Mouse (Mus musculus): ENCODE measurements around the gene Shb.
A peak's percentile ranks its signal among the peaks of the same experiment; 100 is the strongest.

Shb gene

DNA sequence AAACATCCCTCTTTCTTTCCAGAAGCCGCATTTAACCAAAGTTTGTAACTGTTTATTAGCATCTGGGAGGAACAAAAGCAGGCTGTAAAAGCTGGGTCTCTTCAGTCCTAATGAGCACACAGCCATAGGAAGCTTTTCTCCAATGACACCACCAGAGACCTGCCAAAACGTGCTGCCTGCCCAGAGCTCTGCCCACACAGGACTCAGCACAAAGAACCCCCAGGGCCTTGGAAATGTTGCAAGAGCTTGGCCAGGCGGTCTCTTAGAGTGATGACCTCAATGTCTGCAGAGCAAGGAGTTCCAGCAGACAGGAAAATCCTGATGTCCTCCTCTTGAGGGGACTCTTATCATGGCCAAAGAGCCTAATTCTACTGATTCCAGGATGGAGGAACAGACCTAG, 28.5 kb downstream of the Shb start:
- no peak for DNase-seq

DNA sequence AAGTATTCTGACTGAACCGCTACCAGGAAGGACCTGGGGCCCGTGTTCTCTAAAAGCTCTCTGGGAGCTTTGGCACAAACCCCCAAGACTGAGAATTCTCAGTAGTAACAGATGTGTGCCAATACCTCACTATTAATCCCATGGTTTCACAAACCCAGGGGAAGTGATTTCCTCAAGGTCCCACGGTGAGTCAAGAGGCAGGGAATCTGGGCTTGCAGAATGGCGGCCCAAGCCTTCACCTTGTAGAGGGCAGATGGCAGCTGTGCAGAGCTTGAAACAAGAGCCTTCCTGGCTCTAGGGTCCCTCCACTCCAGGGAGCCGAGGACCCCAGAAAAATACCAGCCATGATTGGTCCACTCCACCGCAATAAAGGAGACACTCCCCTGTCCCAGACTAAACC, 28.9 kb downstream of the Shb start:
- no peak for DNase-seq

DNA sequence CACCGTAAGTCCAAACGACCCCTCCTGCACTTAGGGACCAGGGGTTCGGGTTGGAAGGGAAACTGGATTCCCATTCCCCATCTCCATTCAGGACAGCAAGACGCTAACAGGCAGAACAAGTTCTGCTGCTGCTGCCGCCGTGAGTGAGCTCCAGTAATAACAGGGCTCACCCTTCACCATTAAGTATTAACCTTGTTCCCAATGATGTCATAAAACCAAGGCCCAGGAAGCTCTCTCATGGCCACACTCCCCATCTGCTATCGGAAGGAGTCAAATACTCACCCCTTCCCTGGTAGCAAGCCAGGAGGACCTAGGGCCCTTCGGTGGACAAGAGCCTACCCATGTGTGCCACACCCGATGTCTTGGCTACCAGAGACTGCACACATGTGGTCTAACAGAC, 30.3 kb downstream of the Shb start:
- DNase-seq, result peak in 1 of 2 experiments; percentile 61

DNA sequence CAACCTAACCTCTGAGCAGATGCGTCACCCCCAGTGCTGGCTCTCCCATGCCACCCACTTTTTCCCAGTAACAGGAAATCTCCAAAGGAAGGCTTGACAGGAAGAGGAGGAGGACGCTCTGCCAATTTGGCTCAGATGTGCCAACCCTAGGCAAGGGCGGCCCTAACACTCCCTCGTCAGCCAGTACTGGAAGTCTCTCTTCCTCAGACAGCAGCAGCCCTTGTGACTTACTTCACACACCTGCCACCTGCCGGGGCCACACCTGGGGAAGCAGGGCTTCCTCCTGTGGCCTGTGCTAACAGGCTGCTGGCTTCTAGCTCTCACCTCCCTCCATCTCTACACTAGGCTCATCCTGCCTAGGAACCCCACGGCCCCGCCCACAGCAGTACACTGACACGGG, 31.9 kb downstream of the Shb start:
- DNase-seq, result peak in 1 of 2 experiments; percentile 43

DNA sequence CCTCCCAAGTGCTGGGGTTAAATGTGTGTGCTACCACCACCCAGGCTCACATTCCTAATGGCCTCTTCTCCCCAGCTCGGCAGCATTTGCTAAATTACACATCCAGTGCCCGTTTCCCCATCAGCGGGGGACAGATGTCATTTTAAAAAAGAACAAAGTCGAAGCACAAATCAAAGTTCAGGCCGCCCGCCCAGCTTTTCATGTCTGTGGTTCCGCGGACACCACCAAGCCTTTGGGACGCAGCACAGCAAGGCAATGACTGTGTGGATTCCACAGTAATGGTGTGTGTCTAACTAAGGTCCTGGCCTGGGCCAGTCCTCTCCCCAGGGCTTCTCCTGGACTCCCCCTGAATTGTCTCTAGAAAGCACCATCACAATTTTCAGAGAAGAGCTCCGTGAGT, 32.7 kb downstream of the Shb start:
- peak in 1 of 2 experiments; percentile 55 for DNase-seq

DNA sequence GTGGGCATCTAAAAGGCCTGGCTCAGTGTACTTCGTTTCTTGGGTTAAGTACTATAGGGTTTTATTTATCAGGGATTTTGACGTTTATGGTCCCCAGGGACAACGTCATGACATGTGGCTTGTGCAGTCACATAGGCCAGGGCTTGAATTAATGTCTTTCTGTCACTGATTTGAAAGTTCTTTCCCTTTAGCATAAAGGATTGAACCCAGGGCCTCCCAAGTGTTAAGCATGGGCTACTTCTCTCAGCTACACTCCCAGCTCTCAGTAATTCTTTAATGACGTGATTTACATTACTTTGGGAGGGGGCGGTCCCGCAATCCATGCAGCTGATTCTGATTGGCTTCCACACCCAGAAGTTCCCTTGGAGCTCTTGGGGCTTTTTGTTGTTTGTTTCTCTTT, 33.2 kb downstream of the Shb start:
- DNase-seq, result peak; percentile 48 to 67

DNA sequence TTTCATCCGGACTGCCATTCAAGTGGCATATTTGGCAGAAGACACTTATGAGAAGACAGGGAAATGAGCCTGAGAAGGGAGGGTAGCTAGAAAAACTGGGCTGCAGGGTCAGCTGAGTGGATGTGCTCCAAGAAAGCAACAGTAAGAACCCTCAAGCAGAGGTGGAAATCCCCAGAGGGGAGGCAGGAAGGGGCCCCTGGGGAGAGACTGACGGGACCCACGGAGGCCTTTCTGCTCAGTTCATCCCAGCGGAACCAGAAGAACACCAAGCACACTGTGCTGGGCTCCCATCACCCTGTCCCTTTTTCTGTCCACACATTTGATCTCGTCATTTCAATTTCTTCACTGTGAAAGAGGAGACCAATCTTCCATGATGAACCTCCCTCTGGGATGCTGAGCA, 33.9 kb downstream of the Shb start:
- DNase-seq, result no peak

DNA sequence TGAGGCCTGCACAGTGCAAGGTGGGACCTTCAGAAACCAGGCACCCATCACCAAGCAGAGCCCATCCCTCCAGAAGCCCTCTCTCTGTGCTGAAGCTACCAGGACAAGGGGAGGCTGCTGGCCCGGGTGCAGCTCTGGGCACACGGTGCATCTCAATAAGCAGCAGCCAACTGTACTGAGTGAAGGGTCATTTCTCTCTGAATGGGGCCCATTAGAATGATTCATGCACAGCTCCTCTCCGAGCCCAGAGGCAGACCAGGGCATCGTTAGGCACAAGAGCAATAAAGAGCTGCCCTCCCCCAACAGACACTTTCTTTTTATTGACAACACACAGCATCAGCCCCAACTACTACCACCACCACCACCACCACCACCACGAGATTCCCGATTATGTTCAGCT, 35.0 kb downstream of the Shb start:
- no peak for DNase-seq

DNA sequence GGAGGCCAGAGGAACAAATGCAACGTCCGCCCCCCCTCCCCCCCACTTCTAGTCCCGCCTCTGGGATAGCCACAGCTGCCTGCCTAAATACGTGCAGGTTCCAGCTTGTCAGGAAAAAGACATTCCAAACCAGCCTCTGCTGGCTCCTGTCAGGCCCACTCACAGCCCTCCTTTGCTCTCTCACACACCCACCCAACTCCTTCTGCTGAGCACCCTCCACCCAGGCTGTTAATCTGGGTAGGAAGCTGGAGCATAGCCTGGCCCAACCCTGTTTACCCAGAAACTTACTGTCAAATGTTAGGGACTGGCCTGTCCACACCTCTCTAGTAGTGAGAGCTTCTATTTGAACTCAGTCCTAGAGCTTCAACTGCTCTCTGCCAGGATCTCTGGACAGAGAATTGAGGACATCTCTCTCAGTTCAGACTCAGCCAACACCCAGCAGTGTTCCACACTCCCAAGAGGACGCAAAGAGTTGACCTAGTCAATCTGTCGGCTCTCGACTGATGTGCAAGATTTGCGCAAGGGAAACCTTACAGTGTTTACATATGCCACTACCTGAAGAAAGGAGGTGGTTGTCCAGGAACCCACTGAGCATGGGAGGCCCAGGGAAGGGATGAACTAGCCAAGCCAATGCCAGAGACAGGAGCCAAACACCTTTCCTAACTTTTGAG, 36.6 kb downstream of the Shb start:
- no peak for DNase-seq

DNA sequence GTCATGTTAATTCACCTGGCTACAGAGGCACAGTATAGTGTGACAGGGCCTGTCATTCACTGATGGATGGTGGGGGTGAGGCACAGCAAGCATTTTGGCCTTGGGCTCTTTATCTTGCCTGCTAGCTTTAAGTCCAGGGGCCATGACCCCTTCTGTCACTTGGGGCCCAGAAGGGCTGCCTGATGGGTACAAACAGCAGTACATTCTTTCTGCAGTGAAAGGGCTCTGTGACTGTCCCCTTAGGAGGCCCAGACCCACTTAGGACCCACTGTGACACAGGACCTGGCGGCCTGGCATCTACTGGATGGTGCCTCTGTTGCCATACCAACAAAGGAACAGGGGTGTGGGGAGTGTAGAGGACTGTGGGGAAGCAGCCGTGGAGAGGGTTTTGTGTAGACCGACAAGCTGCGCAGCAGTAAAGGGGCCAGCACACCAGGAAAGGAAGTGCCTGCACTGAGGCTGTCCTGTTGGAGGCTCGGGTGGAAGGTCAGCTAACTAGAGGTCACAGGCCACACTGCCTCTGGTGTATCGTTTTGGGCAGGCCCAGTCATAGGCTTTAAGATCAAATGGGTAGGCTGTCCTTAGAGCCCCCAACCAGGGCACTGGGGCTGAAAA, 38.4 kb downstream of the Shb start:
- DNase-seq, result no peak

DNA sequence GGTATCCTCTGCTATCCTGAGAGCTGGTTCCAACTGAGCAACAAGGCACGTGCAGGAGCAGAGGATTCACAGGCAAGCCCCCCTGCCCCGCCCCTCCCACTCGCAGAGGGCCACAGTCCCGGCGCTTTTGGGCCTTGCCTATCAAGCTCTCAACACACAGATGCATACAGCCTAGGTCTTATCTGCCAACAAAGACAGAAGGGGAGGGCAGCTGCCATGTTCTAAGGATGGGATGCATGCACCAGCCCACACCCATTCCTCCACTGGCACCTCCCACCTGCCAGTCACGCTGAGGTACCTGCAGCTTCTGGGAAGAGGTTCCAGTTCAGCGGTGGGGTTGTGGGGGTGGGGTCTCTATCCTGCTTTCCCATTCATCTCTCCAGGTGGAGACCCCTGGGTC, 39.2 kb downstream of the Shb start:
- no peak for DNase-seq

DNA sequence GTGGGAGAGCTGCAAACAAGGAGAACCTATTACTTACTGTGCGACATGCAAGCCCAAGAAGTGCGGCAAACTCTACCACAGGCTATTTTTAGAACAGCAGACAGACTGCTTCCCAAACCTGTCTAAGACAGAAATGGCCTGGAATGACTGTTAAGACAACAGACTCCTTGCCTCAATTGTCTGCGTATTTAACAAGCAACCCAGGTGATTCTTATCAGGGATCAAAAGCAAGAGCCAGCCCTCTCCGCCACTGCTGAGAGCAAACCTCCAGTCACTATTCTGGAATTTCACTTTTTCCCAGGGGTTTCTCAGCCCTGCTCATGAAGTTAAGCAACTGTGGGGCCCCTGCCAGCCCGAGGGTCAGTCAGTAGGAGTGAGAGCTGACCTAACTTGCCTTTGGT, 39.6 kb downstream of the Shb start:
- DNase-seq, result no peak

DNA sequence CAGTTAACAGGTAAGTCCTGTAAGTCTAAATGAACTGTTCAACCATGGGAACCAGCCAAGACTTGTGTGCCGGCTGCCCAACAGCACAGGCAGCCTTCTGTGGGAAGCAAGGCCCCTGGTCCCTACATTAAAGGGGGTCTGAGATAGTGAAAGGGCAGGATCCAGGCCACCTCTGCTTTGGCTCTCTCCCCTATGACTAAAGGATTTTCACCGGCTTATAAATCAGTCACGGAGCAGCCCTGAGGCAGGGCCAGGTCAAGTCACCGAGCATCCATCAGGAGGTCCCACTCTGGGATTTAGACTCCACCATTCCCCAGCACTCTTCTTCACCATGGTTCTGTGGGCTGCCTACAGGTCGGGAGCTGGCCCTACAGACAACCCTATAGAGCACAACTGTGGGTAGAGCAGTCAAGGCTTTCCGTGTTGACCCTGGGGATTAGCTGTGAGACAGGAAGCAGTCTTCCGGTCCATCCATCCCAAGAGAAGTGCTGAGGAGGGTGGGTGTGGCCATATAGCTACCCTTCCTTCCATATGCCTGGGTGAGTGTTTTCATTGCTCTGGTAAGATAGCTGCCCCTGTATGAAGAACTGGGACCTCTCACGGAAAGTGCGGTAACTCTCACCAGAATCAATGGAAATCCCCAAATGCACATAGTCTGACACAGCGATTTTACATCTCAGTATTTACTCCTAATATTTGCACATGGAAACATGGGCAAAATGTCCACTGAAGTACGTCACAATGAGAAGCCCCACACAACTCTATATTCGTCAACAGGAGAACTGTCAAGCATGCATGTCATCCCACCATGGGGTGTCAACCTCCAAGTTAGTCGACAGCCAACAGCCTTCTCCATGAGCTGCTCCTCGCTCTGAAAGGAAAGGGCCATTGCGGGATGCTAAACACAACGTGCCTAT, 40.3 kb downstream of the Shb start:
- DNase-seq, result no peak

DNA sequence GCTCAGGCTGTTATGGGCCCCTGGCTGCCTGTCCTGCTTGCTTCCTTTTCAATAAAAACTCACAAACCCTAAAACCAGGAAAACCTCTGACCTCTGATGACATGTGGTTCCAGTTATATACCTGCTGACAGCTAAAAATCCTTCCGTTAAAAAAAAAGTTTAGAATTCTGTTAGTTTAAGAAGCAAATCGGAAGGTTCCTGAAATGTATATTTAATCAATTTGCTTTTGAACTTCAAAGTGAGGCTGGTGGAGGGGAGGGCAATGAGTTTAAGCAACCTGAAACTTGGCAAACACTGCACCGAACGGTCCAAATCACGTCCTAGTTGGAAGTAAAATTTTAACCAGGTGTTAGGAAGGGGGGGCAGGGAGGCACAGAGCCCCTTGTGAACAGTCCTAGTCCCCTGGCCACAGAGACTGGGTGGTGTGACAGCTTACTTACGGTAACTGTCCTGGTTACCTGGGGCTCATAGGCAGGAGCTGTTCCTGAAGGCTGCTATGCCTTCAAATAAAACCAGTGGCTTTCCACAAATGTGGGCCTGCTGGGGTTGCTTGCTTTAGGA, 41.1 kb downstream of the Shb start:
- DNase-seq, result peak in 1 of 2 experiments; percentile 57

DNA sequence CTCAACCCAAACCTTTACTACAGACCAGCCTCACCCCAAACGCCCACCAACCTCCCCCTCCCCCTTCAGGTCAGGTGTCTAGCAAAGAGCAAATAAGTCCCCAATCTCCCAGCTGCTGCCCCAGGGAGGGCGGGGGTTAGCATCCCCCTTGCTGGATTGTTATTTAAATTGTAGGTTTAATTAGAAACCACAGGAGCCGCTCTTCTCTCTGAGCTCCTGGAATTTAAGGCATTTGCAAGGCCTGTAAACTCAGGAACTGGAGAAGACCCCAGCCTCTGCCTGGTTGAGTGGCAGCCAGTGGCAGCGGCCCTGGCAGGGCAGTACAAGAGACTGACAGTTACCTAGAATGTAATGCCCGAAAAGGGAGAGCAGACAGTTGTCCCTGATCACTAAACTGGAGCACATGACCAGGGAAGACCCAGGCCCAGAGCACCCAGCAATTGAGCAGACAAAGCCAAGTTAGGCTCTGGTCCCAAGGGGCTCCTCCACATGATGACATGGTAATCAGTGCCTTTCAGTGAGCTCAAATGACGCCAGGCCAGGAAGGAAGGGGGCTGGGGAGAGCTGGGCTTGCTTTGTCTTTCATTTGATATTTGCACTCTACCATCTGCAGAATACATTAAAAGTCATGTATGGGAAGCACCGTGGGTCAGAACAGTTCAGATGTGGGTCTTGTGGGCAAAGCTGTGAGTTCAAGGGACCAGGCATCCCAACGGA, 42.1 kb downstream of the Shb start:
- DNase-seq, result peak in 1 of 2 experiments; percentile 61

DNA sequence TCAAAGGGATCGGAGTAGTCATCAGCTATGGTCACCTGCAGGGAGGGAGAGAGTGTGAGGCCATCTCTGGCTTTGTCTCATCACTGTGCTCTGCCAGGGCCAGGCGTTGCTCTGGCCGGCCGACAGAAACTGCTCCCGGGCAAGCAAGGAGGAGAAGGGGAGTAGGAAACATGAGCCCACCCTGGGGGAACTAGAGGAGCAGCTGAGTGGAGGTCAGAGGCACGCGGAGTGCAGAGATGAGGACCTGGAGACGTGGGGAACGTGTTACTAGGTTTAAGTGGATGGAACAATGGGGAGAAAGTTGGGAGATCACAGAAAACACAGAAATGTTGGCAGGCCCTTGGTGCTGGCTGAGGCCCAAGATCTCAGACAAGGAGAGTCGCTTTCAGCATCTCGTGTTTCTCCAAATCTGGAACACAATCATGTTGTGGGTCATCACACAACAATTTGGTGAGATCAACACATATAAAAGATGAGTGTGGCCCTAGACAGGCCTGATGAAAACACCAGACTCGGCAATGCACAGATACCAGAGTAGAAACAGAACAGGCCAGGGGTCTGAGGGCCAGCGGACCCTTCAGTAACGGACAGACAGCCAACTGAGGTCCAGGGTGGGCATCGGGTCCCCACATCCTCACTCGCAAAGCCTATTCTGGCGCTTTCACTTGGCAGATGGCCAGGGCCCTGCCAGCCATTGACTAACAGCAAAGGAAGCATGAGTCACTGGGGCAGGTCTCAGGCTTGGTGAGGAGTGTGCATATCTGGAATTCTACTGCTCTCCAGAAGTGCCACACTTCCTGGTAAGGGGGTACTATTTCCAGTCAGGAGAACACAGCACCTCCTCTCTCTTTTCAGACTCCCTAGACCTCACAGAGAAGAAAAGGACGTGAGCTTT, 42.9 kb downstream of the Shb start:
- DNase-seq, result peak; percentile 83 to 91

DNA sequence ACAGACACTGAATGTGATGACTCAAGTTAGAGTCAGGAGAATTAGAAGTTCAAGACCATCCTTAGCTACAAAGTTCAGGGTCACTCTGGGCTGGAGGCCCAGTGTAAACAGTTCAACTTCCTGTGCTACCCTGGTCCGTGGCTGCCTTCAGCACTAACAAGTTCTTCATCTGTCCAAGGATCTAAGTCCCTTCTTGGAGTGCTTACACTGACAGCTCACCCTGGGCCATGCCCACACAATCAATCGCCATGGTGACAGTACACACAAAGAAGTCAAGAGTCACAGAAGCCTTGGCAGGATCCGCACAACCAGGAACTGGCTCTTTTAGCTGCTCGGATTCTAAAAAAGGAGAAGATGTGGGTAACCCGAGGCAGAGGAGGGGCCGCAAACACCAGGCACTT, 44.6 kb downstream of the Shb start:
- DNase-seq, result peak in 1 of 2 experiments; percentile 64

DNA sequence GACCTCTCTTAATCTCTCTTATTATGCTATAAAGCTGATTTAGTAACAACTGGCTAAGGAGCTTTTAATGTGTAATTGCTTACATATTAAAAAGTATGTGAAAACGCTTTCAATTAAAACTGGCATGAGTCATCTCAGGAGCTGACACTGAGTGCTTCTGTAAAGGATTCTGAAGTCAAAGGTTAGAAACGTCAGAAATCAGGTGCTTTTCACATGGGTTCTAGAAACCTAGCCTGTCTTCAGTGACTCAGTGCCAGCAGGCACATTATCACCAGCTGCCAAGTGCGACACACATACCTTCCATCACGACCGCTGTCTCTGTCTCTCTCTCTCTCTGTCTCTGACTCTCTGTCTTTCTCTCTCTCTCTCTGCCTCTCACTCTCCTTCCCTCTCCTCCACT, 47.2 kb downstream of the Shb start:
- no peak for DNase-seq

DNA sequence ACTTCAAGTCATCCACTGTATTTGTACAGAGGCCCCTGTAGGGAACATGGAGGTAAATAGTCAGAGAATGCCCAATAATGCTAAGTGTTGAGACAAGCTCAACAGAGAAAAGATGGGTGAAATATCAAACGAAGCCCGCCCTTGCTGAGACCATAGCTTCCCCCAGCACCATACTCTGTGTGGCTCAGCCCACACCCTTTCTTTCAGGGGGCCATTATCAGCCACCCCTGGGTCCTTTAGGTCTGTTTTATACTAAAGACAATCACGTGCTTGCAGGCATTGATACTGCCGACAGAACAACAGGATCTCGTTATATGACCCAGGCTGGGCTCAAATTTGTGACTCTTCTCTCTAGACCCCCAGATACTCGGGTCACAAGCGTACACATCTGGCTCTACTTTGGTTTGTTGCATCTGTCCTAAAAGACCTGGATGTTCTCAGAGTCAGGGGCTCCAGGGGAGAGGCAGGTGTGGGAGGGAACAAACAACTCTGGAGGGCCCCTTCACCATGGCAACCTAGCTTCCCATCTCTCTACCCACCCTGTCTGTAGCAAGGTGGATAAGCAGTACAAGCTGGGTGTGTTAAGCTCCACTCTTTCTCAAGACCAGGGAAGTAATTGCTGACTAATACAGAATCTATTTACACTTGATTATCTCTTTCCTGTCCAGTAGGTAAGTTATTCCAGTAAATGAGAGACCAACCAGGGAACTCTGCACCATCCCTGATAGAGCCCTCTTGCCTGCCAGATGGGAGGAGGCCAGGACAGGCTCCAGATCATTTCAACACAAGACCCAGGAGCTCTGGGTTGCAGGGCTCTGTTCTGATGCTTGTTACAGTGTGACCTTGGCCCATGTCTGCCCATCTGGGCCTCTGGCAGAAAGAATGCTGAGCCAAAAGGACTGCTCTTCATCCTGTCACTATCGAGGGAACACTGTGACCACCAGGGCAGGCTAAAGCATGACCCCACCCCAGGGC, 48.7 kb downstream of the Shb start:
- DNase-seq, result no peak

DNA sequence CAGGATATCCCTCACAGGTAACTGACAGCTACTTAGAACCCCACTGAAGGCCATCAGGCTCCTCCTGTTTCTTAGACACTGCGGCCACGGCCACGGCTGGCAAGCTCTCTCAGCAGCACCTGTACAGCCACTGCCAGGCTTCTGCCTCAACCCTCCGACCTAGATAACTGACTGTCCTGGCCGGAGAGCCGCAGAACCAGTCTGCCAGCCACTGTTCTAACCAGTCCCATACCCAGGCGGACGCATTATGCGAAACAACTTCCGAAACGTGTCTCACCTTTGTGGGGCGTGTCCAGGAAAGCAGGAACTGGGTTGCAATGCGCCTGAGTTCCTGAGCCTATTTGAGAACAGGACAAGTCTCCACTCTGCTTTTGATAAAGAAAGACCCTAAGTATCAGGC, 50.0 kb downstream of the Shb start:
- DNase-seq, result no peak

DNA sequence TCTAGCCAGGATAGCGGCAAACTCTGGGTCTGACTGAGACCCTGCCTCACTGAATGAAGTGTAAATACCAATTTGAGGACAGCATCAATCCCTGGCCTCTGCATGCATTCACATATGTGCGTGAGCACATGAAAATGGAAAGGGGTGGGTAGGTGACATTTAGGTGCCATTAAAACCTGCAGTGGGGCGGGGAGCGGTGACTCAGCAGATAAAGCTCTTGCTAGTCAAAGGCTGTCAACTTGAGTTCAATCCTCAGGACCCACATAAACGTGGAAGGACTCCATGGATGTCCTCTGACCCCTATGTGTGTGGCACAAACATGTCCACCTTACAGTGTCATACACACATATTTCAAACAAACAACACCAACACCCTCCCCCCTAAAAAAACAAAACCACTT, 50.8 kb downstream of the Shb start:
- DNase-seq, result no peak
